Mouse (Mus musculus): ENCODE data around the gene Klhdc4.

Klhdc4 gene

GRCm38 (mm10) chr8:121809524-121810155 is 19.7 kb downstream of the Klhdc4 start:
- DNase-seq (ENCODE audit: low read depth), result no peak

GRCm38 (mm10) chr8:121808032-121808431 is 21.3 kb downstream of the Klhdc4 start:
- no peak for DNase-seq (ENCODE audit: low read depth)

GRCm38 (mm10) chr8:121806126-121806525 is 23.2 kb downstream of the Klhdc4 start:
- no peak for DNase-seq (ENCODE audit: low read depth)

- DNase-seq (ENCODE audit: low read depth), result no peak
Measured at GRCm38 (mm10) chr8:121804829-121805228, 24.5 kb downstream of the Klhdc4 start.

- no peak for DNase-seq (ENCODE audit: low read depth)
Measured at GRCm38 (mm10) chr8:121798401-121798800, 31.0 kb downstream of the Klhdc4 start.

GRCm38 (mm10) chr8:121796406-121796805 is 33.0 kb downstream of the Klhdc4 start:
- DNase-seq (ENCODE audit: low read depth), result no peak

GRCm38 (mm10) chr8:121795461-121795860 is 33.9 kb downstream of the Klhdc4 start:
- no peak for DNase-seq (ENCODE audit: low read depth)

GRCm38 (mm10) chr8:121794151-121794550 is 35.2 kb downstream of the Klhdc4 start:
- DNase-seq (ENCODE audit: low read depth), result no peak

GRCm38 (mm10) chr8:121792627-121793026 is 36.7 kb downstream of the Klhdc4 start:
- no peak for DNase-seq (ENCODE audit: low read depth)

- peak; percentile 22 for DNase-seq (ENCODE audit: low read depth)
Measured at GRCm38 (mm10) chr8:121792159-121792558, 37.2 kb downstream of the Klhdc4 start.

- DNase-seq (ENCODE audit: low read depth), result no peak
Measured at GRCm38 (mm10) chr8:121788786-121789185, 40.6 kb downstream of the Klhdc4 start.

GRCm38 (mm10) chr8:121786542-121786941 is 42.8 kb downstream of the Klhdc4 start:
- DNase-seq (ENCODE audit: low read depth), result no peak

GRCm38 (mm10) chr8:121782493-121782892 is 46.9 kb downstream of the Klhdc4 start:
- DNase-seq (ENCODE audit: low read depth), result no peak

GRCm38 (mm10) chr8:121773876-121774275 is 55.5 kb downstream of the Klhdc4 start:
- DNase-seq (ENCODE audit: low read depth), result no peak

GRCm38 (mm10) chr8:121770845-121771752 is 58.3 kb downstream of the Klhdc4 start:
- DNase-seq (ENCODE audit: low read depth), result no peak

GRCm38 (mm10) chr8:121769621-121770020 is 59.7 kb downstream of the Klhdc4 start:
- DNase-seq (ENCODE audit: low read depth), result no peak

GRCm38 (mm10) chr8:121769095-121769494 is 60.3 kb downstream of the Klhdc4 start:
- no peak for DNase-seq (ENCODE audit: low read depth)

GRCm38 (mm10) chr8:121765594-121766138 is 63.7 kb downstream of the Klhdc4 start:
- no peak for DNase-seq (ENCODE audit: low read depth)

- DNase-seq (ENCODE audit: low read depth), result no peak
Measured at GRCm38 (mm10) chr8:121763700-121764013, 65.7 kb downstream of the Klhdc4 start.

- DNase-seq (ENCODE audit: low read depth), result no peak
Measured at GRCm38 (mm10) chr8:121762999-121763699, 66.2 kb downstream of the Klhdc4 start.

GRCm38 (mm10) chr8:121761480-121761879 is 67.9 kb downstream of the Klhdc4 start:
- no peak for DNase-seq (ENCODE audit: low read depth)

- no peak for DNase-seq (ENCODE audit: low read depth)
Measured at GRCm38 (mm10) chr8:121760484-121760883, 68.9 kb downstream of the Klhdc4 start.

- no peak for DNase-seq (ENCODE audit: low read depth)
Measured at GRCm38 (mm10) chr8:121758470-121758869, 70.9 kb downstream of the Klhdc4 start.
